Mouse (Mus musculus) ovary, adult 18-20 months (tissue): Measurements from ENCODE around the gene Rasgef1a.

ENCODE experiments used
- DNase-seq: peaks from one replicate; pipeline ENCODE4 v3.0.0; 2022; ENCODE audit warnings: low spot score, mixed read lengths

The Rasgef1a gene

GRCm38 (mm10) chr6:118027036-118027435 lies 15.8 kb downstream of the Rasgef1a start:
- DNase-seq = no peak

DNA sequence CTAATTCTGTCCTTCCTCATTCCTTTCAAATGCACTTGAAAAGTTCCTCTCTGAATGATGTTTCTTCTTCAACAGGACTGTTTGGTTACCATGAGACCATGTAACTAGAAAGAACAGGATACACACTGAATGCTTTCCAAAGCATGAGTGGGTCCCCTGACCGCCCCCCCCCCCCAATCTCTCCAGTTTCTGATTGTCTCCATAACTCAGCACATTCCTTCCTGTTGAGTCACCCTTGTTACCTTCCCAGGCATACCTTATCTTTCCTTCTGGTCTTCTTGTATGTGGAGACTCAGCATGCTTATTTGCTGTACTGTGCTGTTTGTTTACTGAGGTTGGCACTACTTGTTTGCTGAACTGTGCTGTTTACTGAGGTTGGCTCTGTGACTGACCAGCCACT lies 20.2 kb downstream of the Rasgef1a start:
- DNase-seq = no peak

GRCm38 (mm10) chr6:118035639-118036038 lies 24.4 kb downstream of the Rasgef1a start:
- DNase-seq = no peak

- no peak for DNase-seq
These were observed 25.0 kb downstream of the Rasgef1a start for GRCm38 (mm10) chr6:118036118-118036805.

DNA sequence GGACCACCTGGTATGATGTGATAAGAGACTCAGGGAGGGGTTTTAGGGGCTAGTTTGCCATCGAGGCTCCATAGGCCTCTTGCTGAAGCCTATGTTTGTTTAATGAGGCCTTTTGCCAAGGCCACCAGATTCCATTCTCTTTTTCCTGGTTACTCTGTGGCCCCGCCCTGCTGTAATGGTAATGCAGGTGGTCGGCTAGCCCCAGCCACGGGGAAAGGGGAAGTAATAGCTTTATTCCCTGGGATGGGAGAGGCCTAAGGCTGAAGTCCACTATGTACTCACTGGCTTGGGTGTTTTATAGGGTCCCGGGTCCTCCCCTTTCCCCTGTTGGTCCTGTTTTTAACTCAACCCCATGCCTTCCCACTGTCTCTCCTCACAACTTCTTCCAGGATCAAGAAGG lies 25.6 kb downstream of the Rasgef1a start:
- no peak for DNase-seq

GRCm38 (mm10) chr6:118045180-118045579 lies 33.9 kb downstream of the Rasgef1a start:
- DNase-seq = no peak

GRCm38 (mm10) chr6:118045892-118046291 lies 34.7 kb downstream of the Rasgef1a start:
- DNase-seq = no peak

GRCm38 (mm10) chr6:118046511-118046910 lies 35.3 kb downstream of the Rasgef1a start:
- DNase-seq = no peak

DNA sequence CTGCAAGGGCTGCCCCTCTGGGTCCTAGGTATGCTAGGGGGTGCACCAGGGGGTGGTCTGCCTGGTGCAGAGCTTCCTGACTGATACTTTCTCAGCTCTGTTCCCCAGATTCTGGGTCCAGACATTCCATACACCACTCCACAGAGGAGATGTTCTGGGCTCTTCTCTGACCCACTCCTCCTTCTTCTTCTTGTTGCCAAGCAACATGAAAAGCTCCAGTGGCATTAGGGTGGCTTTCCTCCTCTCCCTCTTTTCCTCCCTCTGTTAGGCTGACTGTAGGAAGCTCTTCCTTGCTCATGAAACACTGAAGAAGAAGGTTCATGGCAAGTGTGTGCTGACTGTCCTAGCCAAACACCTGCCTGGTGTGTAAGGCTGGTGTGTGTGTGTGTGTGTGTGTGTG lies 35.7 kb downstream of the Rasgef1a start:
- no peak for DNase-seq

DNA sequence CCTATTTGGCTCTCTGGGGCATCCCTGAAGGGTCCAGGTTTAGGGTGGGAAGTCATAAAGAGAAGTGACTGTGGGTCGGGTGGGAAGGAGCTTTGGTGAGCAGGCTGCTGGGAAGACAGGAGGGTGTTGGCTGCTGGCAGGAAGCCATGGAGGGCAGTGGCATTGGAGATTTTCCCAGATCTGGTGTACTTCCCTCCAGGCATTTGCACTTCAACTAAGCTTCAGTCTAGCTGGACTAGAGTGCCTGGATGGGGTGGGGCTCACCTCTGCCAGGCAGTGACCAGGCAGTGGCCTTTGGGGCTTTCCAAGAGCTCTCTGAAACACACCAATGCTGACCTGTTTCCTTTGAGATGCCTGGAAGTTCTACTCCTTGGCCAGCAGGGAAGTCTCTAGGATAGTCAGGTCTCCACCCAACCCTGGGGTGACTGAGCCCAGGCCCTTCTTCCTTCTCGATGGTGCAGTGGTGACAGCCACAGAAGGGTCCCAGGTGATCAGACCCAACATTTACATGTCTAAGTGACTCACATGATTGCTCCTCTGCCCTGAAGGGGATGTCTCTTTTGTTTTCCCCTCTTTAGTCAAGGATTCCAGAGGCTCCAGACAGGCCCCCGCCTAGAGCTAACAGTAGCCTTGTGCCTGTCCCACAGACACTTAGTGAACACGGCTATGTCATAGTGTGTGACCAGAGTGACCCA lies 36.7 kb downstream of the Rasgef1a start:
- DNase-seq = no peak

DNA sequence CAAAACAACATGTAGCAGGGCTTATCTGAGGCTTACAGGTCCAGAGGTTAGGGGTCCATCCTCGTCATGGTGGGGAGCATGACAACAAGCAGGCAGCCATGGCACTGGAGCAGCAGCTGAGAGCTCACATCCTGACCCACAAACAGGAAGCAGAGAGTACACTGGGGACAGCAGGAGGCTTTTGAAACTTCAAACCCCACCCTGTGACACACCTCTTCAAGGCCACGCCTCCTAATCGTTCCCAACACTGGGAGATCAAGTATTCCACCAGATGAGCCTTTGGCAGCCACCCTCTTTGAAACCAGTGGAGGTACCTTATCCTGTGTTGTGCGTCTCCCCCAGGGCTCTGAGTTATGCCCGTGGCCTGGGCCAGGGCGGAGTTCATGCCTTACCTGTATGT lies 38.5 kb downstream of the Rasgef1a start:
- DNase-seq = no peak

DNA sequence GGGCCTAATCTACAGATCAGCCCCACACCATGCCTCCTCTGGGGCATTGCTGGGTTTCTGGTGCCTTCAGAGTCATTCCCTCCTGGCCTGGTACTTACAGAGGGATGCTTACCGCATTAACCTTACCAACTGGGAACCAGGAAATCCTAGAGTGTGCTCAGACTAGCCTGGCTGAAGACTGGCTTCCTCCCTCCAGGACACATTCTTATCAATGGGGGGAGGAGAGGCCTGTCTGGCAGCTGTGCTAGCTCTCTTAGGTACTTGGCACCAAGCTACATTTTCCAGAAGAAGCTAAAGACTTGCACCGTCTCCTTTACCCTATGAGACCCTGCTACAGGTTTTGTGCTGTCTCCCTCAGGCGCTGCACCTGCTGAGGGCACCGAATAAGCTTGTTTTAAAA lies 40.2 kb downstream of the Rasgef1a start:
- no peak for DNase-seq

- no peak for DNase-seq
These were observed 44.0 kb downstream of the Rasgef1a start for GRCm38 (mm10) chr6:118055209-118055608.

GRCm38 (mm10) chr6:118061266-118061665 lies 50.0 kb downstream of the Rasgef1a start:
- DNase-seq = no peak

- no peak for DNase-seq
These were observed 52.0 kb downstream of the Rasgef1a start for GRCm38 (mm10) chr6:118063266-118063665.

DNA sequence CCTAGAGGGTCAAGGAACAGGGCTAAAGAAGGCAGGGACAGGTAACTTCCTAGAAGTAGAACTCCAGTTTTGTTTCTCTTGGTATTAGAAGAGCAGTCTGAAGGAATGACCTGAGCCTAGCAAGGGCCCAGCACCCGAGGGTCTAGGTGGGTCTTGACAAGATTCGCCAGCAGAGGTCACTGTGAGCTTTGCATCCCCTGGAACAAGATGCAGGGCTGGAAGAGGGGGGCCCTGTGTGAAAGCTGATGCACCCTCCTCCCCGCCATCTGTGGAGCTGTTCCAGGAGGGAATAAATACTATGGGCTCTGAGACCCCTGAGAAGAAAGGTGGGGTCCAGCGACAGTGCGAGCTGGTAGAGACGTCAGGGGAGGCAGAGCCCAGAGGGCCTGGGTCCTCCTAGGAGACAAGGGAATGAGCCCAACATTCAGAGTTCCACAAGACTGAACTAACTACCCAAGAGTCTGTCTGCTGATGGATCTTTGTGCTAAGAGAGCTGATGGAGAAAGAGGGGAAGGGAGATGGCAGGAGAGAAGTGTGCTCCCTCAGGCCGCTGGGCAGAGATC lies 53.8 kb downstream of the Rasgef1a start:
- no peak for DNase-seq

GRCm38 (mm10) chr6:118065837-118066198 lies 54.6 kb downstream of the Rasgef1a start:
- DNase-seq = no peak

DNA sequence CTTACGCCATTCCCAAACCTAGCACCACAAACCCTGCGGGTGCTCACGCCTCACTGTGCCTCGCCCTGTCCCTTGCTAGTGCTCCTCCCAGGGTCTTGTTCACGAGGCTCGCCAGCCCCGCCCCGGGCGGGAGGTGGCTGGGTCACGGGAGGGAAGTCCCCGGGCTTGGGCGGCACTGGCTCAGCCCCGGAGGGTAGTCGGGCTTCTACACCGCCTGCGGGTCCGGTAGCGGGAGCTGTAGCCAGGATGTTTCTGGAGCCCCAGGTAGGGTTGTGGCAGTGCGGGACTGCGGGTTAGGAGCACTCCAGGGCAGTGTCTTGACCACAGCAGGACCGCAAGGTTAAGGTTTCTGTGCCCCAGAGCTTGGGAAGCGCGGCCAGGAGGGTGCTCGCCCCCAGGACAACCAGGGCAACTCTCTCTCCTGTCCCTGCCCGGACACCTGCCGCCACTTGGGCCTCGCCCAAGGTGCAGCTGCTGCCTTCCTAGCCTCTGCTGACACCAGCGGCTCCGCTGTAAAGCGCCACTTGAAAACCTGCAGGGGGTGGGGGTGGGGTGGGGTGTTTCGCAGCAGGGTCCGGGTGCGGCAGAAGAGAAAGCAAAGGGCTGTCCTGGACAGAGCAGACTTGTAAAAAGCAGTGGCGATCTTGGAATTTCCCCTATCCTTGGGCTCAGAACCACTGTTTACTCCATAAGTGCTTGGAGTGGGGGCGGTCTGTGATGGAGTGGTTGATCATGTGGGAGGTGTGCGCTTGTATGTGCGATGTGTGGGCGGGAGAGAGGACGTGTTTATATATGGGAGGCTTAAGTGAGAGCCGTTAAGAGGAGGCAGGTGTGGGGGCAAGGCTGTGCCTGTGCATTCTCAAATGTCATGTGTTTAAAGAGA lies 55.2 kb downstream of the Rasgef1a start:
- no peak for DNase-seq

DNA sequence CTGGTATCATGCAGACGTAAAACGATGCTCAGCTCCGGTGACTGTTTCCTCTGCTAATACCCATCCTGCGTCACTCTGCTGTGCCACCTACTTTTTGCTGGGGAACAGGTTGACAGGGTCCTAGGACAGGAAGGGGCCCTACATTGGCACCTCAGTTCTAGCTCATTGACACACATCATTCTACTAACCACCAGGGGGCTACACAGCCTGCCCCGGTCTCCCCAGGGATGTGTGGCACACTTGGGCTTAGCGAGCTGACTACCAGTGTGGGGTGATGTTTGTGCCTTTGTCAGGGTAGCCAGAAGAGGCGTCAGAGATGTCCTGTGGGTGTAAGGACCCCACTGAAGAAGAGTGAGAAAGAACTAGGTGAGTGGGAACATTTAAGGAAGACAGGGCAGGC lies 56.5 kb downstream of the Rasgef1a start:
- no peak for DNase-seq

DNA sequence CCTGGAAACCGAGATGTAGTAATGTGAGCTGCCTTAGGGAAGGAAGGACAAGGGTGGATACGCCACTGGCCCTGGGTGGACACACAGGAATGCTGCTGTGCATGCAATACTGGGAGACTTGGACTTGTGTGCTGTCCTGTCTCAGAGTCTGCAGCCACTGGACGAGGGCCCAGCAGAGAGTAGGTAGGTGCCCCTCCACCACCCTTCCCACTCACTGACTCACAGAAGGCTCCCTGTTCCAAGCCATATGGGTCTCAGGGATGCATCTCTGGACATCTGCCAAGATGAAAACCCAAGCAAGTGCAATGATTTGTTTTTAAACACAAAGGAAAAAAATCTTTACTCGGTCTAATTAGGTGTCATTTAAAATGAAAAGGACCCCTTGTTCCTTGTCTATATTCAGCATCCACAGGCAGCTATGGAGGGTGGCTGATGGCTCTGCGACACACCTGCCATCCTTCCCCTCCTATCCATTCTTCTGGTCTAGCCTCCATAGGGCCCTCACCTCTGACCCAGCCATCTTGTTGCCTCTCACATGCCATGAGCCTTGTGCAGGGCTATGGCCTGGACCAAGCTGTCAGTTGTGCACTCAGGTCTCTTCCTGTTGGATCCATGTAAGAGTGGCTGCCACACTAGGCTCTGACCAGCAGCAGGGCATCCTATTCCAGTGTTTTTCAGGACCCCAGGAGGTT lies 59.2 kb downstream of the Rasgef1a start:
- no peak for DNase-seq

GRCm38 (mm10) chr6:118071013-118071350 lies 59.7 kb downstream of the Rasgef1a start:
- DNase-seq = no peak

DNA sequence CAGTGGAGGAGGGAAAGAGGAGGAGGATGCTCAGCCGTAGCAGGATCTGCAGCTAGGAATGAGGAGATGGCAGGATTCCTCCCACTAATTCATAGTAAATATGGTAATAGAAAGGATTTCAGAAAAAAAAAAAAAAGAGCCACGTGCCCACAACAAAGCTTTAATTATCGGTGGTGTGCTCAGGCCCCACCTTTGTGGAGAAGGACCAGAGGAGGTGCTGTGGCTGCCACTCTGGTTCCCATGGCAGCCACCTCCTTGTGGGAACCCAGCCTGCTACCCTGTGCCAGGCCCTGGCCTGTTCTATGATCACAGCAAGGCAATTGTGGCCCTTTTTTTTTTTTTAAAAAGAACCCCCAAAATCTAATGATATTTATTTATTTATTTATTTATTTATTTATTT lies 60.2 kb downstream of the Rasgef1a start:
- DNase-seq = no peak
